Mouse (Mus musculus) neural tube, embryonic 14.5 days (tissue): ENCODE results near the gene E130309D02Rik. TPM values are rescaled to one million over a fixed set of nuclear protein-coding genes. Genes with fewer than 3 reads are reported as not detected.

Experiments used
- ATAC-seq: fragments of 200-750 bp; cut with Nextera tagmentation; 2 replicates; pipeline ENCODE4 v1.8.0; 2017; ENCODE audit warnings: low read depth, mild to moderate bottlenecking, moderate TSS enrichment, moderate library complexity
- H3K27ac ChIP-seq: fragments of 300-500 bp; sonication (generic); 2 replicates; pipeline ENCODE4 v1.5.1; 2014; ENCODE audit warnings: low read depth, mild to moderate bottlenecking, control low read depth, low read length, moderate library complexity, mixed read lengths
- H3K27me3 ChIP-seq: fragments of 300-500 bp; sonication (generic); 2 replicates; pipeline ENCODE4 v1.6.1; 2014; ENCODE audit warnings: low read length; ENCODE audit not compliant: control insufficient read depth, insufficient read depth
- H3K36me3 ChIP-seq: fragments of 300-500 bp; sonication (generic); 2 replicates; pipeline ENCODE4 v1.6.1; 2014; ENCODE audit warnings: low read length, mixed read lengths; ENCODE audit not compliant: control insufficient read depth, insufficient read depth
- H3K4me1 ChIP-seq: fragments of 300-500 bp; sonication (generic); 2 replicates; pipeline ENCODE4 v1.6.1; 2014; ENCODE audit warnings: low read length; ENCODE audit not compliant: control insufficient read depth, insufficient read depth
- H3K4me2 ChIP-seq: fragments of 300-500 bp; sonication (generic); 2 replicates; pipeline ENCODE4 v1.6.1; 2014; ENCODE audit warnings: mild to moderate bottlenecking, low read depth, low read length, control low read depth
- H3K4me3 ChIP-seq: fragments of 300-500 bp; sonication (generic); 2 replicates; pipeline ENCODE4 v1.5.1; 2014; ENCODE audit warnings: low read depth, low read length, control low read depth, mixed read lengths
- H3K9ac ChIP-seq: fragments of 300-500 bp; sonication (generic); replicated peaks from 2 replicates; pipeline ENCODE4 v1.6.1; 2014; ENCODE audit warnings: low read depth, mild to moderate bottlenecking, control low read depth, low read length, mixed read lengths
- H3K9me3 ChIP-seq: fragments of 300-500 bp; sonication (generic); 2 replicates; pipeline ENCODE4 v1.6.1; 2016; ENCODE audit warnings: low read length; ENCODE audit not compliant: control insufficient read depth
- WGBS: fragments of 180-500 bp; shearing (Covaris S2); extraction: QIAGEN DNeasy Blood & Tissue Kit; methylation state at CpG from one replicate; pipeline ENCODE4 v1.1.7; 2014; 5-methylcytosine and 5-hydroxymethylcytosine counted together
- polyA plus RNA-seq: library from polyadenylated mRNA; unstranded; fragments of >200 nt; fragmentation: Nextera tagmentation; extraction: Ambion mirVana; gene quantifications from 2 replicates; pipeline ENCODE4 v1.2.1, GENCODE M21; 2014

The E130309D02Rik gene
- polyA plus RNA-seq, 1 experiment from 2014 or later, result 20.1 TPM

DNA sequence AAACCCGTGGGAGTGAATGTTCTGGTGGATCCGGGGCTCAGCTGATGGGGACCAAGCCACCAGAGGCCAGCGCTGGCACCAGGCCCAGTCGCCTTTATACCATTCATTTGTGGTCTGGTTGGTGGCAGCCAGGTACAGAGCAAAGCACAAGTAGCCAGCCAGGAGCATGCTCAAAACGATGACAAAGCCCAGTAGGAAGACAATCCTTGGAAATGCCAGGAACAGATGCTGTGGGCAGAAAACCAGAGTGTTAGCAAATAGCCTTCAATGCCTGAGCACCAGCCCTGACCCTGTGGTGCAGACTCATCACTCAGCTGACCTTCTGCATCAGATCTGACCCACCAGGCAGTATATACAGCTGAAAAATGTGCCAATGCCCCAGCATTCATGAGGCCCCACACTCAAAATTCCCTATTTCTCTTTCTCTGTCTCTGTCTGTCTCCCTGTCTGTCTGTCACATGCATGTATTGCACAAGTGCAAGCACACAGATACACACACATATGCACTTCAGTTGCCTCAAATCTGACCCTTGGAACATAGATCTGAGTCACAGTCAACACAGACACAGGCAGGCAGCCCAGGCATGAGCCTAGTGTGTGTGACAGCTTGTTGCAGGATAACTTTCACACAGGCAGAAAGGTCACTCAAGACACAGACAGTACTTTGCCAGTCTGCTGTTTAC lies 1.6 kb upstream of the E130309D02Rik start:
- ATAC-seq, result no peak
- H3K27ac ChIP-seq, result no peak overlapping the region
- no peaks in the 10 kb centered on the region for H3K27me3 ChIP-seq
- no peaks in the 10 kb centered on the region for H3K9me3 ChIP-seq
- H3K4me1 ChIP-seq, result peaks cover 13% of the 10 kb centered on the region
- peaks cover 26% of the 10 kb centered on the region for H3K36me3 ChIP-seq
- H3K4me2 ChIP-seq, result no peak overlapping the region
- WGBS, result 91% methylated on average over 5 of the region's 5 CpGs
- H3K9ac ChIP-seq, result no peak overlapping the region
- H3K4me3 ChIP-seq, result no peak overlapping the region

- Histone ChIP-seq H3K4me3 (peak overlapping the region; percentile 88), H3K27me3 (no peaks in the 10 kb centered on the region), H3K4me1 (peaks cover 13% of the 10 kb centered on the region), H3K4me2 (peak overlapping the region; percentile 93), H3K36me3 (peaks cover 27% of the 10 kb centered on the region), H3K9me3 (no peaks in the 10 kb centered on the region), H3K27ac (peak overlapping the region; percentile 94), H3K9ac (peak overlapping the region; percentile 92; the same call in 1 of the 2 replicates)
- 13% methylated on average over 8 of the region's 8 CpGs for WGBS
- ATAC-seq, result peak; percentile 48
Measured at GRCm38 (mm10) chr5:143315514-143315888, 341 bp upstream of the E130309D02Rik start.

GRCm38 (mm10) chr5:143314183-143314729 lies 904 bp downstream of the E130309D02Rik start:
- no peak for ATAC-seq
- Histone ChIP-seq H3K36me3 (peaks cover 31% of the 10 kb centered on the region), H3K4me1 (peaks cover 13% of the 10 kb centered on the region), H3K4me2 (peak overlapping the region; percentile 93), H3K4me3 (peak overlapping the region; percentile 88), H3K27me3 (no peaks in the 10 kb centered on the region), H3K27ac (peak overlapping the region; percentile 94), H3K9ac (peak overlapping the region; percentile 92), H3K9me3 (no peaks in the 10 kb centered on the region)
- 1% methylated on average over 16 of the region's 16 CpGs for WGBS

GRCm38 (mm10) chr5:143311886-143312285 lies 3.3 kb downstream of the E130309D02Rik start:
- H3K4me2 ChIP-seq, result no peak overlapping the region

GRCm38 (mm10) chr5:143309916-143310315 lies 5.2 kb downstream of the E130309D02Rik start:
- Histone ChIP-seq H3K36me3 (peaks cover 54% of the 10 kb centered on the region), H3K9me3 (no peaks in the 10 kb centered on the region), H3K4me1 (peaks cover 16% of the 10 kb centered on the region), H3K9ac (no peak overlapping the region), H3K27me3 (no peaks in the 10 kb centered on the region), H3K4me3 (no peak overlapping the region), H3K27ac (no peak overlapping the region), H3K4me2 (no peak overlapping the region)
- WGBS, result 94% methylated on average over 7 of the region's 7 CpGs
- no peak for ATAC-seq

More at GRCm38 (mm10) chr5:143311886-143312285, 3.3 kb downstream of the E130309D02Rik start:
- H3K4me3 ChIP-seq, result no peak overlapping the region
- no peaks in the 10 kb centered on the region for H3K27me3 ChIP-seq
- ATAC-seq, result no peak
- 61% methylated on average over 8 of the region's 8 CpGs for WGBS
- H3K9ac ChIP-seq, result no peak overlapping the region
- H3K36me3 ChIP-seq, result peaks cover 39% of the 10 kb centered on the region
- peaks cover 13% of the 10 kb centered on the region for H3K4me1 ChIP-seq
- H3K27ac ChIP-seq, result no peak overlapping the region
- no peaks in the 10 kb centered on the region for H3K9me3 ChIP-seq

- Histone ChIP-seq H3K4me2 (no peak overlapping the region), H3K9me3 (no peaks in the 10 kb centered on the region), H3K4me3 (no peak overlapping the region), H3K36me3 (peaks cover 57% of the 10 kb centered on the region), H3K4me1 (peaks cover 12% of the 10 kb centered on the region), H3K27ac (no peak overlapping the region), H3K9ac (no peak overlapping the region), H3K27me3 (no peaks in the 10 kb centered on the region)
- no peak for ATAC-seq
- 93% methylated on average over 5 of the region's 5 CpGs for WGBS
Measured at GRCm38 (mm10) chr5:143308825-143309224, 6.3 kb downstream of the E130309D02Rik start.

DNA sequence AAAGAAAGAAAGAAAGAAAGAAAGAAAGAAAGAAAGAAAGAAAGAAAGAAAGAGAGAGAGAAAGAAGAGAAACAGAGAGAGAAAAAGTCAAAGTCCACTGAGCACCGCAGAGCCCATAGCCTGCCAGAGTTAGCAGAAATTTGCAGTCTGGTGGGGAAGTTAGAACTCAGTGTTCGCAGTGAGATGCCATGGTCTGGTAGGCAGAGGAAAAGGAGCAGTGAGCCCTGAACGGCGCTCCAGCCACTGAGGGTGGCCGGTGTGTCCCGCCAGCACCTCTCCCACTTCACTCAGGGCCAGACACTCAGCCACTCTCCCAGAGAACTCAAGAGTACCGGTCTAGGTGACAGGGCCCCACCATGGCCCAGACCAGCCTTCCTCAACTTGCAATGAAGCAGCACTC lies 10.9 kb downstream of the E130309D02Rik start:
- Histone ChIP-seq H3K27ac (no peak overlapping the region), H3K4me3 (no peak overlapping the region), H3K4me2 (no peak overlapping the region), H3K4me1 (peaks cover 3% of the 10 kb centered on the region; the same call in 1 of the 2 replicates), H3K36me3 (peaks cover 75% of the 10 kb centered on the region), H3K27me3 (no peaks in the 10 kb centered on the region), H3K9ac (no peak overlapping the region), H3K9me3 (no peaks in the 10 kb centered on the region)
- 92% methylated on average over 7 of the region's 7 CpGs for WGBS
- ATAC-seq, result no peak

- no peak for ATAC-seq
- Histone ChIP-seq H3K9ac (no peak overlapping the region), H3K36me3 (peaks cover 51% of the 10 kb centered on the region), H3K27ac (no peak overlapping the region), H3K27me3 (no peaks in the 10 kb centered on the region), H3K4me2 (no peak overlapping the region), H3K4me1 (no peaks in the 10 kb centered on the region), H3K4me3 (no peak overlapping the region), H3K9me3 (no peaks in the 10 kb centered on the region)
- WGBS, result 84% methylated on average over 8 of the region's 8 CpGs
Measured at GRCm38 (mm10) chr5:143301296-143301695, 13.9 kb downstream of the E130309D02Rik start.

DNA sequence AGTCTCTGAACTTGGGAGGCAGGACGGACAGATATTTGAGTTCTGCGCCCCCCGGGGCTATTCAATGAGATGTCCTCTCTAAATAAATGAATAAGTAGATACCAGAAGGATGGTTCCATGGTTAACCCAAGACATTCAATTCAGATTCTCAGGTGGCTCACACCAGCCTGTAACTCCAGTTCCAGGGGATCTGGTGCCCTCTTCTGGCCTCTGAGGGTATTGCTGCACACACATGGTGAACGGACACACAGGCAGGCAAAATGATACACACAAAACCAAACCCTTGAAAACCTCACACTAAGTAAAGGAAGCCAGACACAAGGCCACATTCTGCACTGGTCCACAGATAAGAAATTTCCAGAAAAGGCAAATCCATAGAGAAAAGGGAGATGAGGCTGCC lies 15.5 kb downstream of the E130309D02Rik start:
- H3K4me3 ChIP-seq, result no peak overlapping the region
- peaks cover 39% of the 10 kb centered on the region for H3K36me3 ChIP-seq
- no peak overlapping the region for H3K27ac ChIP-seq
- ATAC-seq, result no peak
- H3K27me3 ChIP-seq, result no peaks in the 10 kb centered on the region
- H3K9me3 ChIP-seq, result no peaks in the 10 kb centered on the region
- no peaks in the 10 kb centered on the region for H3K4me1 ChIP-seq
- over 99% methylated on average over 4 of the region's 4 CpGs for WGBS
- H3K9ac ChIP-seq, result no peak overlapping the region
- H3K4me2 ChIP-seq, result no peak overlapping the region
